Mouse (Mus musculus) liver, embryonic 14.5 days (tissue): ENCODE measurements at regions not wholly inside any gene's neighbourhood (a gene's known extent, or its start where the extent isn't known, plus 50 kb on each side); places are given as distances from the start of the nearest gene placed in this dataset.

Experiments
- CTCF ChIP-seq: IDR thresholded peaks from 2 replicates; pipeline ENCODE4 v1.5.1; 2016; ENCODE audit warnings: antibody characterized with exemption, low read depth, control low read depth
- EP300 ChIP-seq: IDR thresholded peaks from 2 replicates; pipeline ENCODE4 v1.6.1; 2016; ENCODE audit warnings: antibody characterized with exemption, low read depth

DNA sequence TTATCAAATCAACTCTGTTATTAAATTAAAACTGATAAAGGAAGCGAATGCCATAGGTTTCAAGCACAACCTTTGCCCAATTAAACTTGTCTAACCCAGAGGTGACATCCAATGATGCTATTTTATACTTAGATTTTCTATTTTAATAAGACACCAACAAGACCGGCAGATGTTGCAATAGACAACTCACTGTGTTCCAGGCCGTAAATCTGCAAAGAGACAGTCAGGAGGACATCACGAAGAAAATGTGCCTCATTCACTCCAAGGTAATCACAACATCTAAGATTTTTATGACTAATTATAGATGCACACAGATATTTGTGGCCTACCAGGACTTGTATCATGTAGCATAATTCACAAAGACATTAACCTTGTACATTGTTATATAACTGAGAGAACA is 281.5 kb upstream of the Cd180 start:
- TF ChIP-seq CTCF: no peak
- TF ChIP-seq EP300: no peak
